Mouse (Mus musculus) bone marrow macrophage, adult 2 months (primary cell): Measurements from ENCODE around the gene Olfr1199.

ENCODE experiments used
- CTCF ChIP-seq: IDR thresholded peaks from 2 replicates; pipeline ENCODE4 v1.5.1; 2012; ENCODE audit warnings: low read depth, mild to moderate bottlenecking, low read length, moderate library complexity
- POLR2A ChIP-seq: IDR thresholded peaks from 2 replicates; pipeline ENCODE4 v1.6.1; 2012; ENCODE audit warnings: mild to moderate bottlenecking, low read depth, low read length, borderline replicate concordance

- TF ChIP-seq CTCF, result no peak
- TF ChIP-seq POLR2A, result no peak
Measured at GRCm38 (mm10) chr2:88732266-88732665, 28.0 kb downstream of the Olfr1199 start, which contains the start of gene Olfr1197.
